Mouse (Mus musculus) cerebellum, adult 11 months (tissue): ENCODE measurements around the gene Trim16.

ENCODE experiments used
- DNase-seq: peaks from one replicate; pipeline ENCODE4 v3.0.0; 2022

Gene Trim16

GRCm38 (mm10) chr11:62820059-62820541 lies at the start of gene Trim16:
Gene Trim16, plus strand, starts transcription at chr11:62820231.
- DNase-seq: peak; percentile 21

GRCm38 (mm10) chr11:62776510-62776909 lies 43.5 kb upstream of the Trim16 start:
- DNase-seq: no peak

GRCm38 (mm10) chr11:62788935-62789616 lies 31.0 kb upstream of the Trim16 start, which contains the start of gene Zfp286:
Gene Zfp286, minus strand, starts transcription at chr11:62789462.
- DNase-seq: peak; percentile 83

GRCm38 (mm10) chr11:62789617-62789936 lies 30.5 kb upstream of the Trim16 start:
- no peak for DNase-seq

DNA sequence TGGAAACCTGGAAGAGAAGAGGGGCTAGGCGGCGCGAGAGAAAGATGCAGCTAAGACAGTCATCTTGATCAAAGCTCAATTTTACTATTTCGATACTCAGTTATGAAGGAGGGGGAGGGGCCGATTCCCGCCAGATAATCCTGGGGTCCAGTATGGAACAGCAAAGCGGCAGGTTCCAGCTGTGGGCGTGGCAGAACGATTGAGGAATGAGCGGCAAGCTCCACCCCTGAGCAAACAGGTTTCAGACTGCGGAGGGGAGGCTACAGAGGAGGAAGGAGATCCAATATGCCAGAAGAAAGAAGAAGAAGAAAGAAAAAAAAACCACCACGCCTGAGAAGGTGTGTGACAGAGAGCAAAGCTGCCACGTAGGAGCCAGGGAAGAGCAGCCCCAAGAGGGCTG lies 15.9 kb upstream of the Trim16 start:
- no peak for DNase-seq

DNA sequence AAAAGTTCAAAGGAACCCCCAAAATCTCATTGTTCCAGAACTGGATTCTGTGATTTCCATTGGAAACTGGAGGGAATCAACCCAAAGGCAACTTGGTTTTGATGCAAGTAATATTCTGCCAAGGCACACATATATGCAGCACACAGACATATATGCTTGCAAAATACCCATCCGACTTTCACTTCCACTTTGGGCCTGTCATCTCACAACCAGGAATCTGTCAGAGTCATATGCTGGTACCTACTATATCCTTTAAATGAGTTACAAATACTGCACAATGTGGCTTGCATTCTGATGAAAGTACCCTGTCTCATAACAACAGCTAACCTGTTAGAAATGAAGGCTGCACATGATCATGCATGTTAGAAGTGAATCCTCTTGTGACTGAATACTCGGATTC lies 12.1 kb upstream of the Trim16 start:
- no peak for DNase-seq

DNA sequence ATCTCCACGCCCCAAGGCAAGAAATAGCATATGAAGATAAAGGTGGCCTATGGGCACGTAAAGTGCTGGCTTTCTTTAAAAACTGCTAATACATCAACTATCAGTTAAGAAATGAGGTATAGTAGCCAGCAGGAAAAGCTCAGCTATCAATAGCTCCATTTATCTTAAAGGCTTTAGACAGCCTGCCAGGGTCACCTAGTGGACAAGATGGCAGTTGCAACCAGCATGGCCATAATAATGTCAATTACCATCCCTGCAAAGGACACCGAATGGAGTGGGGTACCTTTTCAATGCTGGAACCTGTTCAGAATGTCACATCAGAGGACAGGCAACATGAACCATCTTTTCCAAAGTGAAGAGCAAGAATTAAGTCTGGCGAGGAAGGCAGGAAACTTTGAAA lies 10.8 kb upstream of the Trim16 start:
- no peak for DNase-seq

GRCm38 (mm10) chr11:62812268-62812667 lies 7.8 kb upstream of the Trim16 start:
- DNase-seq: no peak

DNA sequence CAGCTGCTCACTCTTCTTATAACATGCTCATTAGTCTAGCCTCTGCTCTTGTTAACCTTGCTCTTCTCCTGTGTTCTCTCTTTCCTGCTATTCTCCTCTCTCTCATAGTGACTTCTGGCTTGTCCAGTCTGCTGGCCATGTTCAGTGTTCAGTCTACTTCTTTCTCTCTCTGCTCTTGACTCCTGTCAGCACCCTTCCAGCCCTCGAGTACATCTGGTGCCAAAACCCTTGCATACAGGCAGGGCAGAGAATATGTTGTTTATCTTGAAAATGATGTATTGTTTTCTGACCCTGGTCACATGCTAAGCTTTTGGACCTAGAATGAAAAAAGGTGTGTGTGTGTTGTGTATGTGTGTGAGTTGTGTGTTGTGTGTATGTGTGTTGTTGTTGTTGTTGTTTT lies 6.5 kb upstream of the Trim16 start:
- DNase-seq: no peak

DNA sequence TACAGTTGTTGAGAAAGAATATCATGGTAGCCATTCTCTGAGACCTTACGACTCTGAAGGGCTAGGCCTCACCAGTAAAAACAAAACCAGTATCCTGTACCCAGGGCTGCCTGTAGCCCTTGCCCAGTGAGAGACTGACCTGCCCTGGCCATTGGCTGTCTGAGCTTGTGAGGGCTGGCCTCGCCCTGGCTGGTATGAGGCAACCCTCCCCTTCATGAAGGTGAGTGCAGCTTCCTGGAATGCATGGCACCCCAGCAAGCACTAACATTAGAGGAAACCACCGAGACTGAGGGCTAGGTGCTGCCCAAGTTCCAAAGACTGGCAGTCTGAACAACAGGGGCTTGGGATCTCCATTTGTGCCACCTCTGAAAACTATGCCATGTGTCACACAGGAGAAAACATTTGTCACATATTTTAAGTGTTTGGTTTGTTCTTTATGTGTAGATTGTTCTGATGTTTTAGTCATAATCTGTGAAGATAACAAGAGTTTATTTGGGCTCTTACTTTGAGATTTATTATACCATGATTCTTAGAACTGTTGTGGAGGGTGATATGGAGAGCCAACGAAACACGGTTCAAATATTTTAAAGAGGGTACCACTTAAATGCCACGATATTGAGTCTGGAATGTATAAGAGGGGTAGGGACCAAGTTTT lies 5.9 kb upstream of the Trim16 start:
- no peak for DNase-seq

DNA sequence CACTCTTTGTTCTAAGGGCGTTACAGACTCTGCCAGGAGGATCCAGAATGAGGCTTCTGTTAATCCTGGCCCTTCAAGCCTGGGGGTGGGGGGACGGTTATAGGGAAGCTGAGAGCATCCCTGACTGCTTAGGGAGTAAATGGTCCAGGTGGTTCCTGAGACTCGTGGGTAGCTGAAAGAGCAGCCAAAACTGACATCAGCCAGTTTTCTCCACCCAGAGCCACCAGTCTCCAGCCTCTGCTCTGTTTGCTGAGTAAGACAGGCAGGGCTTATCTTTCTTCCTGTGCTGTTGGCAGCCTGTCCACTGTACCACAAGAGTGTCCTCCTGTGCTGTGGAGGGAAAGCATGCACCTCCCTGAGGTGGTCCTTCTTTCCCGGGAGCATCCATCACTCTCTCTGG lies 5.4 kb upstream of the Trim16 start:
- no peak for DNase-seq

- no peak for DNase-seq
Observed at GRCm38 (mm10) chr11:62815438-62815837, 4.6 kb upstream of the Trim16 start.

DNA sequence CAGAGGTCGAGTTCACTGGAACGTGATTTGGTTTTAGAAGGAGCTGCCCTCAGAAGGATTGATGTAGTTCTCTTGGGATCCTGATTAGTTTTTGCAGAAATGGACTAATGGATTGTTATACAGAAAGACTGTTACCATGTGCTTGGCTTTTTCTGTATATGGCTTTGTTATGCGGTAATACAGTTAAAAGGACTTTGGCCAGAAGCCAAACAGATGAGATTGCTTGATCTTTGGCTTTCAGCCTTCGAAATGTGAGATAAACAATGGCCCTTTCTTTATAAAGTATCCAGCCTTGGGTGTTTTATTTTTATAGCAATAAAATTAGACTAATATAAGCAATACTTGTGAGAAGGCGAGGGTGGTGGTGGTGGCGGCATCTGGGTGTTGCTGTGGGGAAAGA lies 3.4 kb upstream of the Trim16 start:
- DNase-seq: no peak

DNA sequence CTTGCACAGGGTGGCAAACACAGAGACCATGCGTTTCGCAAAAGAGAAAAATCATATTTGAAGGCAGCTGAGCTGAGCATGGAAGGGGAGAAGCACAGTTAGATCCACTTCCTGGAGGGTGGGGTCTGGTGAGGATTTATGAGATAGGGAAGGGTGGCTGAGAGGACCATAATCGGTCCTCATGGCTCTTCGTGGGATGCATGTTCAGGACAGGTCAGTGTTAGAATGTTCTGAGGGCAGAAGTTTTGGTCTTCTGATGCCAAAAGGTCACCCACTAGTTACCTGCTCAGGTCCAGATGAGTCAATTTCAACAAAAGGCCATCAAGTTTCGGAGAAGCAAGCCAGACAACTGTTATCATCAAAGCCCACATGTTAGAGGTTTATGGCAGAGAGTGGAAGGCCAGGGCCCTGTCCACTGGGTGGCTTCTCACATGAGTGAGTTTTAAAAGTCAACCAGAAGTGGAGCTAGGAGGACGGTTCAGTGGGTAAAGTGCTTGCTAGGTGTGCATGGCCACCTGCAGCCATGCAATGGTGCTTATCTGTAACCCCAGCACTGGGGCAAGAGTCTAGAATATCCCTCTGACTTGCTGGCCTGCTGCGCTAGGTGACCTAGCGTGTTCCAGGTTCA lies 858 bp upstream of the Trim16 start:
- no peak for DNase-seq

DNA sequence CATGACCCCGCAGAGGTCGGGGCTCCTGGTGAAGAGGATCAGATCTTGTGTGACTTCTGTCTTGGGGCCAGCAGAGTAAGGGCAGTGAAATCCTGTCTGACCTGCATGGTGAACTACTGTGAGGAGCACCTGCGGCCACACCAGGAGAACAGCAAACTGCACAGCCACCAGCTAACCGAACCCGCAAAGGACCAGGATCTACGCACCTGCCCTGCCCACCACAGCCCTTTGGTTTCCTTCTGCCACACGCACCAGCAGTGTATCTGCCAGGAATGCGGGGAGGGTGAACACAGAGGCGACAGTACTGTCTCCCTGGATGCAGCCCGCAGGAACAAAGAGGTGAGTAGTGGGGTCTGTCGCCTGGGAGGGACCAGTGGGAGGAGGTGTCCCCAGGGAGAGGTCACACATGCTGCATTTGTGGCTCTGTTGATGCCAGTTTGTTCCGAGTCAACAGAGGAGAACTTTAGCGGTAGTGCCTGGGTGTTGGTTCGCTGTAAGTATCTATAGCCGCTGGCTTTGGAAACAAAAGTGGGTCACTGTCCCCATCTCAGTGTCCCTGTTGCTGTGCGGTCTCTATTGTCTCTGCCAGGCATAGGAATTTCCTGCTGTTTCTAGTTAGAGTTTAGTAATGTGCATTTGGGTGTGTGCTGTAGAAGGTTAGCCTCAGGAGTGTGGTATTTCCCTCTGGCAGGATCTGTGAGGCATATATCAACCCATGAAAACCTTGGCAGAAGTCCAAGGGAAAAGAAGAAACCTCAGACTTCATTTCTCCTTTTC lies 818 bp downstream of the Trim16 start:
- no peak for DNase-seq

DNA sequence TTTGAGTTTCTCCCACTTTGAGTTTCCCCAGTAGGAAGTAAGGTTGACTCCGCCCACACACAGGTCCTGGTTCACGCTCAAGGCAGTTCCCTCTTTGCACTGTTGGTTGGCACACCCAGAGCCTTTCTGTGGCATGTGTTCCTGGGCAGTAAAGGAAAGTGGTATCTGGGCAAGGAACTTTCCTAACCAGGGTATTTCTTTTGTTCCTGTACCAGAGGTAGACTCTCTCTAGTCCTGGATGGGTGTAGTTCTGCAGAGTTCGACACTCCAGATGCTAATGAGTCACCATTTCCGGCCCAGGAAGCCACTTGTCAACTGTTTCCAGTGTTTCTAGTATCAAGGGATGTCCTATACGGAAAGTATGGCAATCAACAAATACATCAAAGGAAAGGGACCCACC lies 1.9 kb downstream of the Trim16 start:
- no peak for DNase-seq

DNA sequence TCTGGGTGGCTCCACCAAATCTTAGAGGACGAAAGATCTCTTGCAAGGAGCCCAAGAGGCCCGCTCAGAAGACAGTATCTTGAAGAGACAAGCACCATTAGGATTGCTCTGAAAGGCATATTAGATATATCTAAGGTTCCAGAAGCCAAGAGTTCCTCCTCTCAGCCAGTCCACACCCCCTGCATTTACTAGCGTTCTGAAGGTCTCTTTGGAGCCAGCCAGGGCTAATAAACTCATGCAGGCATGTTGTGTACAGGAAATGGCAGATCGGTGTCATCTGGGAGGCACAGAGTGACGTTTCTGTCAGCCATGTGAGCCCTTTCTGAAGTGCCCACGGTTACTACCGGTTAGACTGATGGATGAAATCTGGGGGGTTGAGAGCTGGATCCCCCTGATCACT lies 4.2 kb downstream of the Trim16 start:
- no peak for DNase-seq

- DNase-seq: no peak
Observed at GRCm38 (mm10) chr11:62825222-62826105, 5.4 kb downstream of the Trim16 start.

- no peak for DNase-seq
Observed at GRCm38 (mm10) chr11:62826106-62826733, 6.2 kb downstream of the Trim16 start.

GRCm38 (mm10) chr11:62827135-62827534 lies 7.1 kb downstream of the Trim16 start:
- DNase-seq: no peak

GRCm38 (mm10) chr11:62827911-62828310 lies 7.9 kb downstream of the Trim16 start:
- no peak for DNase-seq

DNA sequence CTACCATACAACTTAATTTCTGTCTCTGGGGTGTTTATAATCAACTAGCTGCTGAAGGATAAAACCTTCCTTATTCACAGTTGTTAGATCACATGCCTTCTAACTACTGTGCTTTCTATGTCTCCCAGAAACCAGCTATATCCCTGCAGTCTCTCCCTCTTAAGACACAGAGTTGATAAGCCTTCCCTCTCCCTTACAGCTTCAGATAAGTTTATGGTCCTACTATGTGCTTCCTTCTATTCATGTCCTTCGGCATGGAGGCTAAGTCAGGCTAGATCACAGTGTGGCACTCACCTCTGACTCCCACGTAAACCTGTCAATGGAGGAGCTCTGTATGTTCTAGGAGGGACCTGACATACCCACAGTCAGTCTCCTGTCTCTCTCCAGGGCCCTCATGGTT lies 10.4 kb downstream of the Trim16 start:
- no peak for DNase-seq
